Mouse (Mus musculus): ENCODE measurements around the gene Rad54l. TPM values are rescaled to one million over a fixed set of nuclear protein-coding genes. Genes with fewer than 3 reads are reported as not detected.

The Rad54l gene
- polyA plus RNA-seq, 1 experiment from 2014 or later = 5.2 TPM

GRCm38 (mm10) chr4:116076369-116077231 lies 46.9 kb downstream of the Rad54l start:
- peak overlapping the region; percentile 100 for H3K27ac ChIP-seq (ENCODE audit: low read depth, low read length)
- TF ChIP-seq CTCF (IDR thresholded peaks at IDR 0.05; ENCODE audit: low read depth) = no peak
- peak overlapping the region; percentile 82 for H3K4me2 ChIP-seq (replicated peaks; ENCODE audit: low read depth)
- 2% methylated on average over 37 of the region's 37 CpGs for WGBS
- ATAC-seq = peak; percentile 3; the same call in 1 of the 2 replicates
- H3K4me3 ChIP-seq (ENCODE audit: low read depth, low read length) = peak overlapping the region; percentile 87
- no peaks in the 10 kb centered on the region for H3K27me3 ChIP-seq (replicated peaks; ENCODE audit: control insufficient read depth, insufficient read depth, low read length)
- H3K36me3 ChIP-seq (ENCODE audit: control insufficient read depth, insufficient read depth) = peaks cover 13% of the 10 kb centered on the region
- peak overlapping the region; percentile 93 for H3K9ac ChIP-seq (ENCODE audit: low read depth, low read length)
- no peaks in the 10 kb centered on the region for H3K9me3 ChIP-seq (ENCODE audit: control insufficient read depth)
- peaks cover 4% of the 10 kb centered on the region for H3K4me1 ChIP-seq (replicated peaks; ENCODE audit: control insufficient read depth, insufficient read depth, low read length)

- peak overlapping the region; percentile 82 for H3K4me2 ChIP-seq (replicated peaks; ENCODE audit: low read depth)
- H3K27ac ChIP-seq (ENCODE audit: low read depth, low read length) = peak overlapping the region; percentile 100
- H3K4me1 ChIP-seq (replicated peaks; ENCODE audit: control insufficient read depth, insufficient read depth, low read length) = peaks cover 4% of the 10 kb centered on the region
- ATAC-seq = peak; percentile 66
- under 1% methylated on average over 70 of the region's 77 CpGs for WGBS
- no peaks in the 10 kb centered on the region for H3K27me3 ChIP-seq (replicated peaks; ENCODE audit: control insufficient read depth, insufficient read depth, low read length)
- peak overlapping the region; percentile 93 for H3K9ac ChIP-seq (ENCODE audit: low read depth, low read length)
- peak; percentile 57 for TF ChIP-seq CTCF (IDR thresholded peaks at IDR 0.05; ENCODE audit: low read depth)
- H3K36me3 ChIP-seq (ENCODE audit: control insufficient read depth, insufficient read depth) = peaks cover 6% of the 10 kb centered on the region
- no peaks in the 10 kb centered on the region for H3K9me3 ChIP-seq (ENCODE audit: control insufficient read depth)
- H3K4me3 ChIP-seq (ENCODE audit: low read depth, low read length) = peak overlapping the region; percentile 87
Observed at GRCm38 (mm10) chr4:116075631-116076368, 47.7 kb downstream of the Rad54l start.

GRCm38 (mm10) chr4:116074861-116075620 lies 48.4 kb downstream of the Rad54l start, which contains the start of the genes Uqcrh and Lrrc41:
Uqcrh (minus strand) TSS chr4:116075071.
Lrrc41 (plus strand) TSS chr4:116075269.
- peak within 1 kb of the TSS; percentile 87 for H3K4me3 ChIP-seq (ENCODE audit: low read depth, low read length)
- H3K9ac ChIP-seq (ENCODE audit: low read depth, low read length) = peak within 1 kb of the TSS; percentile 93
- TF ChIP-seq CTCF (IDR thresholded peaks at IDR 0.05; ENCODE audit: low read depth) = no peak
- H3K36me3 ChIP-seq (ENCODE audit: control insufficient read depth, insufficient read depth) = peaks cover 1% of the 10 kb centered on the region
- no peaks in the 10 kb centered on the region for H3K9me3 ChIP-seq (ENCODE audit: control insufficient read depth)
- under 1% methylated on average over 55 of the region's 55 CpGs for WGBS
- ATAC-seq = peak; percentile 92
- peak within 1 kb of the TSS; percentile 82 for H3K4me2 ChIP-seq (replicated peaks; ENCODE audit: low read depth)
- H3K4me1 ChIP-seq (replicated peaks; ENCODE audit: control insufficient read depth, insufficient read depth, low read length) = peaks cover 4% of the 10 kb centered on the region
- H3K27me3 ChIP-seq (replicated peaks; ENCODE audit: control insufficient read depth, insufficient read depth, low read length) = no peaks in the 10 kb centered on the region
- H3K27ac ChIP-seq (ENCODE audit: low read depth, low read length) = peak within 1 kb of the TSS; percentile 100

GRCm38 (mm10) chr4:116074145-116074675 lies 49.3 kb downstream of the Rad54l start:
- Histone ChIP-seq H3K36me3 (ENCODE audit: control insufficient read depth, insufficient read depth) (peaks cover 10% of the 10 kb centered on the region), H3K27ac (ENCODE audit: low read depth, low read length) (peak overlapping the region; percentile 86; the same call in 1 of the 2 replicates), H3K9ac (ENCODE audit: low read depth, low read length) (peak overlapping the region; percentile 93), H3K4me3 (ENCODE audit: low read depth, low read length) (peak overlapping the region; percentile 87), H3K27me3 (replicated peaks; ENCODE audit: control insufficient read depth, insufficient read depth, low read length) (no peaks in the 10 kb centered on the region), H3K9me3 (ENCODE audit: control insufficient read depth) (no peaks in the 10 kb centered on the region), H3K4me2 (replicated peaks; ENCODE audit: low read depth) (peak overlapping the region; percentile 82), H3K4me1 (replicated peaks; ENCODE audit: control insufficient read depth, insufficient read depth, low read length) (peaks cover 4% of the 10 kb centered on the region)
- ATAC-seq = no peak
- peak; percentile 69 for TF ChIP-seq CTCF (IDR thresholded peaks at IDR 0.05; ENCODE audit: low read depth)
- under 1% methylated on average over 8 of the region's 8 CpGs for WGBS

GRCm38 (mm10) chr4:116073146-116073545 lies 50.3 kb downstream of the Rad54l start:
- Histone ChIP-seq H3K27me3 (replicated peaks; ENCODE audit: control insufficient read depth, insufficient read depth, low read length) (no peaks in the 10 kb centered on the region), H3K9ac (ENCODE audit: low read depth, low read length) (no peak overlapping the region), H3K27ac (ENCODE audit: low read depth, low read length) (no peak overlapping the region), H3K4me1 (replicated peaks; ENCODE audit: control insufficient read depth, insufficient read depth, low read length) (peaks cover 4% of the 10 kb centered on the region), H3K4me3 (ENCODE audit: low read depth, low read length) (no peak overlapping the region; the same call in 1 of the 2 replicates), H3K4me2 (replicated peaks; ENCODE audit: low read depth) (peak overlapping the region; percentile 82), H3K36me3 (ENCODE audit: control insufficient read depth, insufficient read depth) (peaks cover 20% of the 10 kb centered on the region), H3K9me3 (ENCODE audit: control insufficient read depth) (no peaks in the 10 kb centered on the region)
- peak; percentile 69 for TF ChIP-seq CTCF (IDR thresholded peaks at IDR 0.05; ENCODE audit: low read depth)
- WGBS = 50% methylated on average over 4 of the region's 4 CpGs
- ATAC-seq = no peak
